Mouse (Mus musculus) CD4-positive, CD25-positive, alpha-beta regulatory T cell, adult 2 months (primary cell): ENCODE data around the gene Rasgrf2.
A peak's percentile ranks its signal among the peaks of the same experiment; 100 is the strongest.

Source experiments
- DNase-seq: peaks from one replicate; pipeline ENCODE4 v3.0.0-alpha.2; 2012; ENCODE audit warnings: low read depth, low spot score

Rasgrf2 gene

DNA sequence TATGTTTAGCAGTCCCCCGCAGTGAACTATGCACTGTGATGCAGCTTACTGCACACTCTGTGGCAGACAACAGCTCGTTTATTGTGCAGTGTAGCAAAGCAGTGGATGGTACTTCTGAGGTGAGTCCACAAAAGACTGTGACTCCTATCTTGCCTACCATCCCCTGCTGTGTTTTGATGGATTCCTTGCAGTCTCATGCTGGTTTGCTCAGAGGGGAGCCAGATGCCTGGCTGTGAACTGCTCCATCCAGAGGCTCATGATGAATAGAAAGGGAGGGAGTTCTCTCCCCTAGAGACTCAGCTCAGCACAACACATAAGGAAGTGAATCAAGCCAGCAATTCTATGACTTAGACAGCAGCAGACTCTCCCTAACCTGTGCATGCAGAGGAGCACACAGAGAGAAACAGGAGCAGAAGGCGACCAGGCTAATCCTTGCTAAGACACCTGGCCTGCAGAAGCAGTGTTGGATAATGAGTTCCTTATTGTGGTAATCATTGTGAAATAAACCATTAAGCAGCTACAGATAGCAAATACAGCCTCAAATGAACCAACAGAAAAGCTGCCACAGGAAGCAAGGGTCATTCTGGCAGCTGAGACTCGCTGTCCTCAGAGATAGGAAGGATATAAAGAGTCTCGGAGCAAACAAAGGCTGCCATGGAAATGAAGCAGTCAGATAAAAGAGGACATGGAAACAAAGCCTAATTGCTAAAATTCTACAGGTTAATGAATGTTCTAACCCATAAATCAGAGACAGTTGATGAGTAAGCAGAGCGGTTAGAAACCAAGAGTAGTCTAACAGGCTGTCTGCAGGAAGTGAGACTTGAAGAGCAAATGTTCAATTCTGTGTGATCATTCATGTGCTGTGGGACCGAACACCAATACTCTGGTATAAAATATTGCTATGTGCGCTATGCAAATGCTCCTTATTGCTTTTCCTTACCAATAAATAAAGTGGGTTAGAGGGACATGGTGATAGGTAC lies 89.6 kb downstream of the Rasgrf2 start:
- no peak for DNase-seq

GRCm38 (mm10) chr13:92030364-92031057 lies 100.9 kb downstream of the Rasgrf2 start:
- peak; percentile 63 for DNase-seq

GRCm38 (mm10) chr13:92029666-92030065 lies 101.8 kb downstream of the Rasgrf2 start:
- peak; percentile 5 for DNase-seq

DNA sequence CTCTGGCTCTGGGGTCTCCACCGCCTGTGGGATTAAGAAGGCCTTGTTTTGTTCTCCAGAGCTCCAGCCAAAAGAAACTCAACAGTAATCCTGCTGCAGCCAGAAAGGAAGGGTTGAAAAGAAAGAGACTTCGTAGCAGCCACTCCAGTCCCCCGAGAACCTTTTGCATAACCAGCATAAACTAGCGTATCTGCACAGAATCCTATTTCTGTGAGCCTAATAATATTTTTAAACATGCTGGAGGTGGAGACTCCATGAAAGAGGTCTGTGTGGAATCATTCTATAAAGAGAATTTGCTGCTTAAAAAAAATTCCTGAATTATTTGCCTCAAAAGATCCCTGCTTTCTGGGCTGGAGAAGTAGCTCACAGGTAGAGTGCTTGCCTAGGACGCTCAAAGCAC lies 103.5 kb downstream of the Rasgrf2 start:
- no peak for DNase-seq

DNA sequence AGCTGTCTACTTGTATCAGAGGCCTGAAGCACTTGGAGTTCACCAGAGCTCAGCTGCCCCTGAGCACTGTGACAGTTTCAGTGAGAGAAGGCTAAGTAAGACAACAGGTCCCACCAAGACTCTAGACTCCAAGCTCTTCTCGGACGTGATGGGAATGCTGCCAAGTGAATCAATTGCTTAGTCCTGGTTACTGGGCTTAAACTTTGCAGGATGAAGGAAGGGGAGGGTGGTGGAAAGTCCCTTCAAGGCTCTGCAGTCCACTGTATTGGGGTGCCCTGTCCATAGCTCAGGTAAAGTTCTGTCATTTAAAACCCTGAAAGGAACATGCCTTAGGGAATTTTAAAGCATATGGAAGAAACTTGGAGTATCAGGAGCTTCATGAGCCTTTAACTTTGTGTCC lies 104.8 kb downstream of the Rasgrf2 start:
- DNase-seq: no peak

- no peak for DNase-seq
Observed at GRCm38 (mm10) chr13:92025124-92025523, 106.3 kb downstream of the Rasgrf2 start.

DNA sequence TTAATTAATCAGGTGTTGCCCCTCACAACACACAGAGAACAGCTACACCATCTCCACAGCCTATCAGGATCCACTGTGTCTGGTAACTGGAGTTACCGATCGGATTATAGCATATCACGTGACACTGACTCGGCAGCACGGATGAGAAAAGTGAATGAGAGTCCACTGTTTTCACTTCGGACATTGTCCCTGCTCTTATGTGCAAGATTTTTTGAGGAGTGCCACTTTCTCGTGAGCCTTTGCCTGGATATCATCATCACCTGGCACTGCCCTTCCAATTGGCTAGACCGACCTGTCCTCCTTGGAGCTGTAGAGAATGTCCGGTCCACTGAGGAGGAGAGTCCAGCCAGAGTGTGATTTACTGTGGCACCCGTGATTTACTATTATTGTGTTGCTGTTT lies 109.3 kb downstream of the Rasgrf2 start:
- DNase-seq: no peak

DNA sequence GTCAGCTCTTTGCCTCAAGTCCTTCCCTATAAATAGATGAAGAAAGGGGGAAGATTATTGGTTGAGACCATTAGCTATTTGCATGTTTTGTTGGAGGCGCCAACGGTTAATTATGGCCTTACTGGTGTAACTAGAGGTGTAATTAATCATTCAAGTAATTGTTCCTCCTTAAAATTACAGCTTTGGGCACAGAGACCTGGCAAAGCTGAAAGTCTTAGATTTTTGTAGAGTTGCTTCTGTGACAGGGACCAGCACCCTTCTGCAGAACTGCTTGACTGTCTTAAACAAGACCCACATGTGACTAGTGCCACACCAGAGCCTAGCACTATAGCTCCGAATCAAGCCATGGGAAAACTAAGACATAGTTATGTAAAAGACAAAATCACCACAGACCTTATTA lies 134.5 kb downstream of the Rasgrf2 start:
- DNase-seq: no peak

DNA sequence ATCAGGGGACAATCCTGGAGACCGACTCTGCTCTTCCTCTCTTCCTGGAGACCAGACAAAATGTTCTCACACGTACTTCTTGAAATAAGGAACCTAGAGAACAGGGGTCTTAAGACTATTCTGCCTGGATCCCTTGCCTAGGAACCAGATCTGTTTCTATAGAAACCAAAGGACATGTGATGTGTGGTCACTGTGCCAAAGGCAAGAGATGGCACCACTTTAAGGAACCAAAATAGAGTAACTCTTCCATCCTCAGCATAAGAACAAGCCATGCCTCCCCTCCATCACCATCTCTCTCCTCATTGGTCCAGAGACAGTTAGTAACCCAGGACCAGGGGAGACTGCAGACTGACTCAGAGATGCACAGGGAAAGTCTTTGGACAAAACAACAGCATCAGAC lies 140.0 kb downstream of the Rasgrf2 start:
- DNase-seq: no peak

- DNase-seq: no peak
Observed at GRCm38 (mm10) chr13:91990709-91991284, 140.7 kb downstream of the Rasgrf2 start.

- no peak for DNase-seq
Observed at GRCm38 (mm10) chr13:91988378-91988777, 143.1 kb downstream of the Rasgrf2 start.

GRCm38 (mm10) chr13:91986958-91987357 lies 144.5 kb downstream of the Rasgrf2 start:
- DNase-seq: no peak

- DNase-seq: no peak
Observed at GRCm38 (mm10) chr13:91985915-91986589, 145.4 kb downstream of the Rasgrf2 start.

DNA sequence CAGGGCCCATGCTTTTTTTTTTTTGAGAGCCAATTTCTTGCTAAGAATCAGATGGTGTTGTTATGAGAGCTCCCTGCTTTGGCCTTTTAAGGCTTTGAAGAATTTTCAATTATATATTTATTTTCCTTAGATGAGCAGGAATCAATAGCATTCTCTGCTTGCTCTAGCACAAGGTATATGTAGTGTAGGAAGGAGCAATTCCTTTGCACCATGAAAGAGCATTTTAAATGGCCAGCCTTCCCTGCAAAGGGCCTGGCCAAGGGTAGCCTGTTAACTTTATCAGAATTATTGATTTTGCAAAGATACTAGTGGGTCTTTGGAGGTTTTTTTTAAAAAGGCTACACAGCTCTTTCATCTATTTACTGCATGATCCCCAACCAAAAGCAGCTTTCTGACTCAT lies 146.4 kb downstream of the Rasgrf2 start:
- DNase-seq: no peak

GRCm38 (mm10) chr13:91982080-91982479 lies 149.4 kb downstream of the Rasgrf2 start:
- no peak for DNase-seq

GRCm38 (mm10) chr13:91981414-91981813 lies 150.0 kb downstream of the Rasgrf2 start:
- DNase-seq: no peak

DNA sequence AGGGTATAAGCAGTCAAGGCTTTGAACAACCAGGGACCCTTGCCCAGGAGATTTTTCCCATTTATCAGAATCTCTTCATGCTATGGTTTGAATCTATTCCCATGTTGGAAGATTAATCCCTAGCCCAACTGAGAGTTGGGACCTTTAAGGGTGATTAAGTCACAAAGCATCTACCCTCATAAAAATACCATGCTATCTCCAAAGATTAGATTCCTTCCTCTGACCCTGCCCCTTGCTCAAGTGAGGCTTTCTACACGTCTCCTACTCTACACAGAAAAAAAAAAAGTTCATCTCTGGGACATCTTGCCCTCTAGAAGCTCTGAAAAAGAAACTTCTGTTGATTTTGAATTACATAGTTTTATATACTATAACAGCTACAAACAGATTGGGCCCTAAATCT lies 154.5 kb downstream of the Rasgrf2 start:
- DNase-seq: no peak

DNA sequence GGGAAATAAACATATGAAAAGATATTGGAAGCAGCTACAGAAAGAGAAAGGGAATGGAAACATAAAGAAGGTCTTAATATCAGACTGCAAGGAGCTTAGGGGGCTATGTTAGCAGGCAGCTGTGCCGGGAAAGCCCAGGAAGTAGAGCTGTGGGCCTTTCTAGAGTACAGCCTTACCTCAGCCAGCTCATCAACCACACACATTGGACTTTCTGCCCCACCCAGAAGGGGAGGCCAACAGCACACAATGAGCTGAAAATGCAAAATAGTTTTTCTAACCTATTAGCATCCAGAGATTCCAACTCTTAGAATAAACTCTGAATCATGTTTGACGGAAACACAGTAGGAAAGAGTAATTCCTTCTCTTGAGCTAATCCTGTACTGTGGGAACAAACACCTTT lies 154.9 kb downstream of the Rasgrf2 start:
- no peak for DNase-seq

- no peak for DNase-seq
Observed at GRCm38 (mm10) chr13:91974154-91974553, 157.3 kb downstream of the Rasgrf2 start.

DNA sequence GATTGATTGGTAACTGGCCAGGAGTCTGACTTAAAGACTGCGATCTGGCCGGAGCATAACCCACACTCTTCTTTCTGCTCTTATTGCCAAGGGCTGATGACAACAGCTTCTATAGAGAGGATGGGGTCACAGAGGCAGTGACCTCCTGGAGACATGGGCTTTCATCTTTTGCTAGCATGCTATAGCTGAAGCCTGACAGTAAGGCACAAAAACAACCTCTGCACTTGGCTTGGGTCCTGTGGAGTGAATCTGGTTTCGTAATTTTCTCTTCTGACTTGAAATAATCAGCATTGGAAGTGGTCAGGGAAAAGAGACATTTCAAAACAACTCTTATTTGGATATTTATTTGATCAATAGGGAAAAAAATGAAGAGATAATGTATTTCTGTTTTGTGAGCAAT lies 160.2 kb downstream of the Rasgrf2 start:
- no peak for DNase-seq

DNA sequence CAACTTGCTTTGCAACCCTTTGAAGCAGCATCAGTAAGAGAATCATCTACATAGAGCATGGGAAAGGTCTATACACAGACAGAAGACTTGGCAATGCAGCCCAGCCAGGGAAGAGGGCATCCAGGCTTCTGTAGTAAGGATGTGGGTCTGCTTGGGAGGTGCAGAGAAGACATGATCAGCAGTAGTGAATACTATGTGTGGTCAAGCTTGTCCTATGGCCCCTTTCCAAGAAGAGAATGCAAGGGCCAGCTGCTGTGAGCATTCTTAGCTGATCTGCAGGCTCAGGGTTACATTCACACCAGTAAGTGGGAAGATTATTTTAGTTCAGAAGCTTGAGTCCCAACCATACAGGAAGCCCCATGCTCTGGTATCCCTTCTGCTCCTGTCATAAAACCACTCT lies 175.0 kb downstream of the Rasgrf2 start:
- DNase-seq: no peak

DNA sequence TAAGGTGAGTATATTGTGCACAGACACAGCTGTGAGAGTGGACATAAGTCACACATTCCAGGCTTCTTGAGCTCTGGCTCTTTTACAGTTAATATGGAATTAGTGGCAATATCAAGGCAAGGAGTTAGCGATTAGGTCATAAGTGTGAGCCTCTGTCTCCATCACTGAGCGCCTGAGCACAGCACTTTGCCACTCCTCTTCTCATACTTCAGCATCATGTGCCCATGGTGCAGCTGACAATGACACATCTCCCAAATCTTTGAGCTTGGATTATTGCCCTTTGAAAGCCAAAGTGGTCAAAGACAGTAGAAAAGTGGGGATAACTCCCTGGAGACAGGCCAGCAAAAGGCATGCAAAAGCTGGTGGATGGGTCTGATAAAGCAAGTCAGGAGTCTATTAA lies 175.8 kb downstream of the Rasgrf2 start:
- no peak for DNase-seq
